Comparison of ENCODE assay signal across 11 mouse cellular contexts in genomic region chr2:163690409-163691304, GRCm38 (mm10). TPM values are rescaled to one million over a fixed set of nuclear protein-coding genes. Genes with fewer than 3 reads are reported as not detected.
A peak's percentile ranks its signal among the peaks of the same experiment; 100 is the strongest.
DNase-seq lines count a peak whose midpoint lies in the region; ATAC-seq and TF ChIP-seq lines count a peak whose summit lies in the region.
"Had no signal": no experiment of that assay in that cellular context is flagged by ENCODE, and none has a peak within 500 bp of the region (broad histone marks: within the 10 kb centered on the region; RNA-seq: fewer than 3 reads in every experiment).

No protein-coding gene starts in this region.

- peak overlapping the region; percentile 49 for H3K4me2 ChIP-seq in liver, embryonic 12.5 days
- H3K4me2 ChIP-seq in liver, postnatal 0 days (ENCODE audit: low read depth, low read length) = no peak overlapping the region
- H3K4me2 ChIP-seq in hindbrain, embryonic 15.5 days = no peak overlapping the region
- H3K4me2 ChIP-seq: stomach, embryonic 15.5 days had no signal

- 48% methylated on average over 8 of the region's 8 CpGs for WGBS in heart, adult 2 months
- WGBS in liver, embryonic 12.5 days (ENCODE audit: insufficient replicate concordance) = 67% methylated on average over 8 of the region's 8 CpGs
- WGBS in liver, postnatal 0 days (ENCODE audit: insufficient replicate concordance) = 84% methylated on average over 8 of the region's 8 CpGs
- WGBS in hindbrain, embryonic 15.5 days = 54% methylated on average over 8 of the region's 8 CpGs
- 68% methylated on average over 8 of the region's 8 CpGs for WGBS in olfactory bulb, adult 2 months

- H3K79me2 ChIP-seq in heart, adult 2 months (replicated peaks; ENCODE audit: control insufficient read depth, insufficient read depth, low read length) = no peaks in the 10 kb centered on the region

- H3K9me3 ChIP-seq in liver, embryonic 12.5 days (replicated peaks) = no peaks in the 10 kb centered on the region
- no peaks in the 10 kb centered on the region for H3K9me3 ChIP-seq in liver, postnatal 0 days (ENCODE audit: low read length)
- no peaks in the 10 kb centered on the region for H3K9me3 ChIP-seq in hindbrain, embryonic 15.5 days
- H3K9me3 ChIP-seq: stomach, embryonic 15.5 days had no signal

- no peak for TF ChIP-seq POLR2A in heart, adult 2 months (IDR thresholded peaks at IDR 0.05; ENCODE audit: insufficient read depth, low read depth, low read length)
- no peak for TF ChIP-seq POLR2A in olfactory bulb, adult 2 months (IDR thresholded peaks at IDR 0.05; ENCODE audit: insufficient read depth, low read depth, low read length)

- no peak for ATAC-seq in liver, embryonic 12.5 days
- ATAC-seq in liver, postnatal 0 days = no peak
- no peak; the same call in 1 of the 2 replicates for ATAC-seq in hindbrain, embryonic 15.5 days (ENCODE audit: low FRiP score, low read depth)

- H3K4me3 ChIP-seq in heart, adult 2 months = no peak overlapping the region; the same call in 1 of the 2 replicates
- H3K4me3 ChIP-seq in liver, embryonic 12.5 days = no peak overlapping the region
- no peak overlapping the region for H3K4me3 ChIP-seq in liver, postnatal 0 days (ENCODE audit: low read depth, low read length)
- H3K4me3 ChIP-seq in hindbrain, embryonic 15.5 days = no peak overlapping the region
- no peak overlapping the region for H3K4me3 ChIP-seq in olfactory bulb, adult 2 months (ENCODE audit: insufficient read depth, low read depth, low read length)
- H3K4me3 ChIP-seq: stomach, embryonic 15.5 days had no signal

- intact Hi-C loops in heart, adult 2 months (cut with DNase I) = loop anchor here (2.0 kb wide), 1 partner anchor 16 kb away; no protein-coding TSS in a partner anchor
- intact Hi-C loops in heart, postnatal 10 days (cut with DNase I) = no loop called here

- peak overlapping the region; percentile 18; the same call in 1 of the 2 replicates for H3K9ac ChIP-seq in heart, adult 2 months (ENCODE audit: low read depth, low read length)
- H3K9ac ChIP-seq in liver, embryonic 12.5 days = no peak overlapping the region; the same call in 1 of the 2 replicates
- no peak overlapping the region for H3K9ac ChIP-seq in liver, postnatal 0 days (replicated peaks)
- no peak overlapping the region for H3K9ac ChIP-seq in hindbrain, embryonic 15.5 days
- H3K9ac ChIP-seq: stomach, embryonic 15.5 days had no signal

- peaks cover 16% of the 10 kb centered on the region for H3K36me3 ChIP-seq in heart, adult 2 months (ENCODE audit: control insufficient read depth, insufficient read depth, low read length)
- H3K36me3 ChIP-seq in liver, embryonic 12.5 days = no peaks in the 10 kb centered on the region
- 0 out of 2 replicates have a peak, but pooled peaks cover 4% of the 10 kb centered on the region for H3K36me3 ChIP-seq in liver, postnatal 0 days (replicated peaks; ENCODE audit: insufficient read depth, low read length)
- H3K36me3 ChIP-seq in hindbrain, embryonic 15.5 days = no peaks in the 10 kb centered on the region
- H3K36me3 ChIP-seq: stomach, embryonic 15.5 days had no signal

- DNase-seq in heart, adult 2 months = no peak
- DNase-seq in heart, postnatal 10 days = no peak
- no peak for DNase-seq in liver, postnatal 0 days
- no peak for DNase-seq in adrenal gland, postnatal 10 days
- no peak for DNase-seq in adrenal gland, postnatal 25 days
- DNase-seq: cerebellum, postnatal 36 days; lung, postnatal 14 days had no signal

- TF ChIP-seq EP300 in heart, adult 2 months (IDR thresholded peaks at IDR 0.05; ENCODE audit: insufficient read depth, low read depth, low read length) = no peak
- TF ChIP-seq EP300 in liver, postnatal 0 days (IDR thresholded peaks at IDR 0.05; ENCODE audit: low read depth) = no peak

- peaks cover 35% of the 10 kb centered on the region for H3K4me1 ChIP-seq in heart, adult 2 months (ENCODE audit: control insufficient read depth, insufficient read depth, low read length)
- H3K4me1 ChIP-seq in liver, embryonic 12.5 days = peaks cover 99% of the 10 kb centered on the region
- peaks cover 51% of the 10 kb centered on the region for H3K4me1 ChIP-seq in liver, postnatal 0 days (ENCODE audit: insufficient read depth)
- peaks cover 16% of the 10 kb centered on the region for H3K4me1 ChIP-seq in hindbrain, embryonic 15.5 days (replicated peaks)
- H3K4me1 ChIP-seq in olfactory bulb, adult 2 months (ENCODE audit: control insufficient read depth, insufficient read depth, low read length) = peaks cover 35% of the 10 kb centered on the region

- peak overlapping the region; percentile 93 for H3K27ac ChIP-seq in heart, adult 2 months
- peak overlapping the region; percentile 85 for H3K27ac ChIP-seq in liver, embryonic 12.5 days
- no peak overlapping the region for H3K27ac ChIP-seq in liver, postnatal 0 days (ENCODE audit: low read depth)
- H3K27ac ChIP-seq in hindbrain, embryonic 15.5 days (replicated peaks) = 0 out of 2 replicates have a peak overlapping the region, but pooled peaks have one; percentile 44
- H3K27ac ChIP-seq in olfactory bulb, adult 2 months (ENCODE audit: insufficient read depth, low read depth, low read length) = peak overlapping the region; percentile 83
- H3K27ac ChIP-seq: stomach, embryonic 15.5 days had no signal

- TF ChIP-seq CTCF in heart, adult 2 months (IDR thresholded peaks at IDR 0.05) = no peak
- TF ChIP-seq CTCF in liver, postnatal 0 days (IDR thresholded peaks at IDR 0.05; ENCODE audit: low read depth) = no peak
- TF ChIP-seq CTCF in olfactory bulb, adult 2 months (IDR thresholded peaks at IDR 0.05; ENCODE audit: insufficient read depth, low read depth, low read length) = no peak

- no peaks in the 10 kb centered on the region for H3K27me3 ChIP-seq in heart, adult 2 months (ENCODE audit: control insufficient read depth, insufficient read depth, low read length)
- H3K27me3 ChIP-seq in liver, embryonic 12.5 days (replicated peaks) = no peaks in the 10 kb centered on the region
- H3K27me3 ChIP-seq in liver, postnatal 0 days (ENCODE audit: insufficient read depth, low read length) = no peaks in the 10 kb centered on the region
- no peaks in the 10 kb centered on the region for H3K27me3 ChIP-seq in hindbrain, embryonic 15.5 days
- H3K27me3 ChIP-seq: stomach, embryonic 15.5 days had no signal

RNA-seq across cellular contexts. Expression of gene Pkig, which starts 32.5 kb away (rescaled TPM):
- total RNA-seq in heart, adult 2 months (2021) = 100 to 1,000 TPM; 214 to 237 TPM
- polyA plus RNA-seq in heart, adult 2 months (2012; rRNA removed) = 344 and 361 TPM in 2 replicates
- total RNA-seq in heart, postnatal 10 days (2021) = 100 to 1,000 TPM; 177 to 195 TPM
- polyA plus RNA-seq in liver, embryonic 12.5 days (2016; fragmentation: Nextera tagmentation; extraction: Ambion mirVana) = 133 and 134 TPM in 2 replicates
- 84.9 and 85.0 TPM in 2 replicates for polyA plus RNA-seq in liver, postnatal 0 days (2015; fragmentation: Nextera tagmentation; extraction: Ambion mirVana)
- 109 and 115 TPM in 2 replicates for polyA plus RNA-seq in hindbrain, embryonic 15.5 days (2015; fragmentation: Nextera tagmentation; extraction: Ambion mirVana)
- polyA plus RNA-seq in olfactory bulb, adult 2 months (2012; ENCODE audit: insufficient read depth, insufficient read length, low replicate concordance, missing spikeins) = not detected in 2 replicates
- 10 to 100 TPM; 46.9 to 60.8 TPM for total RNA-seq in adrenal gland, postnatal 10 days (2021)
- total RNA-seq in adrenal gland, postnatal 25 days (2021) = 42.5 and 47.7 TPM in 2 replicates

RNA-seq across cellular contexts. Expression of gene Serinc3, which starts 45.7 kb away (rescaled TPM):
- 100 to 1,000 TPM; 294 to 351 TPM for total RNA-seq in heart, adult 2 months (2021)
- polyA plus RNA-seq in heart, adult 2 months (2012; rRNA removed) = 264 and 414 TPM in 2 replicates
- total RNA-seq in heart, postnatal 10 days (2021) = 100 to 1,000 TPM; 327 to 358 TPM
- 127 and 132 TPM in 2 replicates for polyA plus RNA-seq in liver, embryonic 12.5 days (2016; fragmentation: Nextera tagmentation; extraction: Ambion mirVana)
- 79.9 and 92.7 TPM in 2 replicates for polyA plus RNA-seq in liver, postnatal 0 days (2015; fragmentation: Nextera tagmentation; extraction: Ambion mirVana)
- 31.2 and 33.5 TPM in 2 replicates for polyA plus RNA-seq in hindbrain, embryonic 15.5 days (2015; fragmentation: Nextera tagmentation; extraction: Ambion mirVana)
- 82.6 TPM in 1 of 2 replicates, not detected in the other for polyA plus RNA-seq in olfactory bulb, adult 2 months (2012; ENCODE audit: insufficient read depth, insufficient read length, low replicate concordance, missing spikeins)
- 100 to 1,000 TPM; 350 to 392 TPM for total RNA-seq in adrenal gland, postnatal 10 days (2021)
- total RNA-seq in adrenal gland, postnatal 25 days (2021) = 482 and 571 TPM in 2 replicates

RNA-seq across cellular contexts. Expression of gene Ada, which starts 59.4 kb away (rescaled TPM):
- 1 to 10 TPM in 1 of 2 experiments, under 1 TPM in 1; 0.65 to 1.0 TPM for total RNA-seq in heart, adult 2 months (2021)
- 0.61 and 1.2 TPM in 2 replicates for polyA plus RNA-seq in heart, adult 2 months (2012; rRNA removed)
- 1 to 10 TPM; 1.6 to 1.7 TPM for total RNA-seq in heart, postnatal 10 days (2021)
- polyA plus RNA-seq in liver, embryonic 12.5 days (2016; fragmentation: Nextera tagmentation; extraction: Ambion mirVana) = 6.6 and 6.7 TPM in 2 replicates
- polyA plus RNA-seq in liver, postnatal 0 days (2015; fragmentation: Nextera tagmentation; extraction: Ambion mirVana) = 2.7 TPM in 2 replicates
- 4.2 and 4.4 TPM in 2 replicates for polyA plus RNA-seq in hindbrain, embryonic 15.5 days (2015; fragmentation: Nextera tagmentation; extraction: Ambion mirVana)
- not detected in 2 replicates for polyA plus RNA-seq in olfactory bulb, adult 2 months (2012; ENCODE audit: insufficient read depth, insufficient read length, low replicate concordance, missing spikeins)
- 1 to 10 TPM; 3.8 to 4.0 TPM for total RNA-seq in adrenal gland, postnatal 10 days (2021)
- total RNA-seq in adrenal gland, postnatal 25 days (2021) = 2.8 and 3.6 TPM in 2 replicates

Comparison
In these comparisons a context has a peak if more than half of its experiments do, and no peak if none do; other contexts are left out.
1. RNA of gene Pkig, which starts 32.5 kb away (polyA plus RNA-seq): 344 to 361 TPM in heart, adult 2 months, 133 to 134 TPM in liver, embryonic 12.5 days, 109 to 115 TPM in hindbrain, embryonic 15.5 days and 84.9 to 85.0 TPM in liver, postnatal 0 days; not detected in olfactory bulb, adult 2 months; every median in the first group is over 10 times any median in the second.